Mouse (Mus musculus) liver, embryonic 13.5 days (tissue): ENCODE measurements around the gene Med24. TPM values are rescaled to one million over a fixed set of nuclear protein-coding genes. Genes with fewer than 3 reads are reported as not detected.

ENCODE experiments used
- polyA plus RNA-seq: library from polyadenylated mRNA; unstranded; fragments of >200 nt; fragmentation: Nextera tagmentation; extraction: Ambion mirVana; gene quantifications from 2 replicates; pipeline ENCODE4 v1.2.1, GENCODE M21; 2015

Med24 gene
- polyA plus RNA-seq, 1 experiment from 2014 or later = 27.6 TPM

Other genes starting within 250 kb of the Med24 start
- gene Ikzf3, start 183.4 kb downstream of the Med24 start, polyA plus RNA-seq = 0.06 TPM in 1 of 2 replicates, not detected in the other
- 0.45 and 0.58 TPM in 2 replicates for gene Zpbp2, start 178.3 kb downstream of the Med24 start, polyA plus RNA-seq
- gene Ormdl3, start 142.1 kb downstream of the Med24 start, polyA plus RNA-seq = 41.5 and 41.7 TPM in 2 replicates
- not detected in 2 replicates for gene Lrrc3c, start 131.1 kb downstream of the Med24 start, polyA plus RNA-seq
- 0.53 and 0.90 TPM in 2 replicates for gene Gm12355, start 103.8 kb downstream of the Med24 start, polyA plus RNA-seq
- not detected in 2 replicates for gene Gsdma3, start 103.1 kb downstream of the Med24 start, polyA plus RNA-seq
- not detected in 2 replicates for gene Gsdma2, start 82.7 kb downstream of the Med24 start, polyA plus RNA-seq
- gene Gsdma, start 65.1 kb downstream of the Med24 start, polyA plus RNA-seq = not detected in 2 replicates
- gene Psmd3, start 46.9 kb downstream of the Med24 start, polyA plus RNA-seq = 143 and 151 TPM in 2 replicates
- gene Csf3, start 28.2 kb downstream of the Med24 start, polyA plus RNA-seq = not detected in 2 replicates
- 8.8 and 9.8 TPM in 2 replicates for gene Thra, start 11.2 kb upstream of the Med24 start, polyA plus RNA-seq
- gene Nr1d1, start 45.9 kb upstream of the Med24 start, polyA plus RNA-seq = 0.59 and 1.0 TPM in 2 replicates
- gene Msl1, start 66.1 kb upstream of the Med24 start, polyA plus RNA-seq = 6.8 and 6.9 TPM in 2 replicates
- gene Casc3, start 75.5 kb upstream of the Med24 start, polyA plus RNA-seq = 13.3 and 16.1 TPM in 2 replicates
- 0.20 and 0.23 TPM in 2 replicates for gene Rapgefl1, start 107.3 kb upstream of the Med24 start, polyA plus RNA-seq
- 1.3 TPM in 2 replicates for gene Wipf2, start 134.2 kb upstream of the Med24 start, polyA plus RNA-seq
- 69.1 and 79.8 TPM in 2 replicates for gene Cdc6, start 178.4 kb upstream of the Med24 start, polyA plus RNA-seq
- gene Rara, start 198.4 kb upstream of the Med24 start, polyA plus RNA-seq = 3.4 and 3.8 TPM in 2 replicates